Mouse (Mus musculus) layer of hippocampus, adult 18-20 months (tissue): ENCODE measurements at regions not wholly inside any gene's neighbourhood (a gene's known extent, or its start where the extent isn't known, plus 50 kb on each side); places are given as distances from the start of the nearest gene placed in this dataset.

Source experiments
- DNase-seq, 2 experiments: peaks; one replicate each; pipeline ENCODE4 v3.0.0; 2022; ENCODE audit warnings: low spot score in 2 of 2

DNA sequence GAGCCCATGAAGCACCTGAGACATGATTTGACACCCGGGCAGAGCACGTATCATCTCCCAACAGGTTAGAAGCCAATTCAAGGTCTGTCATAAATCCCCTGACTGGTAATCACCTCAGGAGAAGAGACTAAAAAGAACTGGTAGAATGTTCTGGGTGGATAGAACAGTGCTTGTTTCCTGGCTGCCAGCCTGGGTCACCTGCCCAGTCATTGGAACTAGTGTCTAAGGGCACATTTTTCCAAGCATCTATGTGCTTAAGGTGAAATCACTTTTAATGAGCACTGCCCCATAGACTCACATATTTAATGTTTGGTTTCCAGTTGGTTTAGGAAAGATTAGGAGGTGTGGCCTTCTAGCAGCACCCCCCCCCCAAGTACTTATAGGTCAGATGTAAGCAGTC lies 162.0 kb upstream of the Jun start:
- no peak for DNase-seq

- no peak for DNase-seq
Observed at GRCm38 (mm10) chr4:95215187-95215586, 163.2 kb upstream of the Jun start.

GRCm38 (mm10) chr4:95230461-95230860 lies 178.4 kb upstream of the Jun start:
- DNase-seq = no peak

- no peak for DNase-seq
Observed at GRCm38 (mm10) chr4:95233034-95233433, 181.0 kb upstream of the Jun start.

DNA sequence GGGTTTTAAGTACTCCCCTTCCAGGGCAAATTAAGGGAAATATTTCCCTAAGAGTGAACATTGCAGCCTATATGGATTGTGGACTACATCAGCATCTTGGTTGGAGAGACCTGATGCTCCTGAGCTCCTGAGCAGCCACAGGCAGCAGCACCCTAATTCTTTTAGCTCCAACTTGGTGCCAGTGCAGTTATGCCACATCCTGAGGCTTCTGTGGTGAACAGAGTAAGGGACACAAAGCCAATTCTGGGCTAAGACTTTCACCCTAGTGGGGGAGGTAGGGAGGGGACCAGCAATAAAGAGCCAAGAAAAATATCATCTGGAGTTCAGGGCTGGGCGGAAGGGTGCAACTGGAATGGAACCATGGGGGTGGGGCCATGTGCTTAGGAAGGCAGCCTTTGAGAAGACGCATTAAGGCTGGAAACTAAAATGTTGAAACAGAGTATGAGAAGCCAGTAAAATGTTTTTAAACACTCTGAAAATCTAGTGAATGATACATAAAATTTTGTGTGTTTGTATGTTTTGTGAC lies 182.1 kb upstream of the Jun start:
- no peak for DNase-seq

- no peak for DNase-seq
Observed at GRCm38 (mm10) chr4:95247977-95248376, 196.0 kb upstream of the Jun start.

DNA sequence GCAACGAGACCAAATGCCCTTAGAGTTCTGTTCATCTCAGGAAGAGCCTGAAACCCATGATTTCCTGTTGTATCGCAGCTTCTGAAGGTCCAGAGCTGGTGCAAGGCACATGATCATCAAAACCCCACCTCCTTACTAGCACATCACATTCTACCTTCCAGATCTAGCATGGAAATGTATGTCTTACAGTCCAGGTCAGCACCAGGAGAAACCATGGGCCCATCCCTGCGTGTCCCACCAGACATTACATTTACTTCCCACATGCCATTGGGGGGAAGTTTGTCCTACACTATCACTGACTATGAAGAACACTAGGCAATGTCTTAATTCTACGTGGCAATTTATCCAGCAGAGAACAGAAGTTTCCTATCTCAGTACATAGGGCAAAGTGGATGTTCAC lies 197.0 kb upstream of the Jun start:
- DNase-seq = no peak

- no peak for DNase-seq
Observed at GRCm38 (mm10) chr4:95250083-95250482, 198.1 kb upstream of the Jun start.

GRCm38 (mm10) chr4:95269766-95270165 lies 217.7 kb upstream of the Jun start:
- no peak for DNase-seq

- no peak for DNase-seq
Observed at GRCm38 (mm10) chr4:95270389-95270788, 218.4 kb upstream of the Jun start.

DNA sequence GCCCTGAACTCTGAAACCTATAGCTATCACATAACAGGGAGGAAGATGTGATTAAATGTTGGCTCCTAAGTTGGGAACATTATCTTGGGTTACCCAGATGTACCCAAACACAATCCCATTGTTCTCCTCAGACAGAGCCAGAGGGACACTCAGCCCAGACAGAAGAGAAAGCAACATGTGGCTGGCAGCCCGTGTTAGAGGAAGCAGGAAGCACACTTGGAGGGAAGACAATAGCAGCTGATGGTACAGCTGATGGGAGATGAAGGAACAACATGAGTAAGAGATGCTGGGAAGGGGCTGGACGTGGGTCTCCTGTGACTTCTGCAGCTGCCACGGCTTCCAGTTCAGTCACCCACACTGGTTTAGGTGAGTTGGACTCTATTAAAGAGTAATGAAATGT lies 224.2 kb upstream of the Jun start:
- DNase-seq = no peak

DNA sequence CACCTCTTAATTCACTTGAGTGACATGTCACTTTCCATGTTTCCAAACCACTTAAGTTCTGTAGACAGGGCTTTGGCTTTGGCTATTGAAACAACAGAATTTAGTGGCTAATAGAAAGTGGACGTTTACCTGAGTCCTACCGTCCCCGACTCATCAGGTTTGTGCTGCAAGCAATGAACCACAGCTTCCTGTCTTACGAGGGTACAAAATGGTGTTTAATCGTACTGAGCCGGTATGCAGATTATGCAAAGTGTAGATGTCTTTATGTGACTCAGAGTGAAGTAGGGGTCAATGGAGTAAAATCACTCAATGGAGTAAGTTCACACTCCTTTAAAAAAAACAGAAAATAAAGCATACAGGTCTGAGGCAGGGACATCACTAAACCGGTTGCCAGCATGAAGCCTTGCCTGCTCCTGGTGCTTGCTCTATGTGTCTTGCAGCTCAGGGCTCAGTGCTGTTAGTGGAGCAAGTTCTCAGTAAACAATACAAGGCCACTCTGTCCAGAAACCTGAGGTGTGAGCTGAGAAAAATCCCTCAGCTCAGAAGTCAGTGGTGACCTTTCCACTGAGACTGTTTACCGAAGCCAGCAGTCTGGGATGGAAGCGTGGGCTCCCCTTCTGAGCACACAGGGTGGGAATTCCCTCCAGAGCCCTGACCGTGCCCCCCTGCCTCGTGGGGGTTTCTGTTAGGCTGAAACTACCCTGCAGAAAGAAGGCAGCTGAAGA lies 226.1 kb upstream of the Jun start:
- no peak for DNase-seq

DNA sequence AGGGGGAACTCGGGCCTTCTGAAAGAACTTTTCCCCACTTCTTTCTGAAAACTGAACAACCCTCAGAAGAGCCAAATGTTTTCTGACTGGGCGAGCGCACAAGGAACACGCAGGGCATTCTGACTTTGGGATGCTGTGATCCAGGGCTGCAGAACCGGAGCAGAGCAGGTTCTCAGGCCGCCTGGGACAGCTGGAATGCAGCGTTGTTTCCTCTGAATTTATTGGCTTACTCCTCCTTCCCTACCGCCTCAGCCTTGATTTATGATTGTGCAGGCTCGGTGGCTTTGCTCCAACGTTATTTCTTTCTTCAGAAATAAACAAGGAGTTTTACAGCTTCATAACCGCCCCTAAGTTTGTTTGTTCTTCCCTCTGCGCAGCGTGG lies 226.7 kb upstream of the Jun start:
- no peak for DNase-seq

DNA sequence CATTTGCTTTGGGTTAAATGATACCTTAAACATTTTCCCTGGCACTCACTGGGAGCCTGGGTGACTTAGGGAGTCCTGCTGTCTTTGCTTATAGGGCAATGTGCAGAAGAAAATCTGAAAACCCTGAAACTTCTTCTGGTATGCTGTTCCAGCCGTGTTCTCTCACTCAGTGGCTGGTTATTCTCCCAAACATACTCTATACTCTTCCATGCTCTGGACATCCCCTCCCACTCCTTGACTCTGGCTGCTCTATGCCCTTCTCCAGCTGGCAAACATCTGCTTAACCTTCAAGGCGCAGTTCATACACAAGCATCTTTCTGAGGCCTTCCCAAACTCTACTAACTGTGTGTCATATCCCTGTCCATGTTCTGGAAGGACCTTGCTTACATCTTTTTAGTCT lies 227.2 kb upstream of the Jun start:
- no peak for DNase-seq

DNA sequence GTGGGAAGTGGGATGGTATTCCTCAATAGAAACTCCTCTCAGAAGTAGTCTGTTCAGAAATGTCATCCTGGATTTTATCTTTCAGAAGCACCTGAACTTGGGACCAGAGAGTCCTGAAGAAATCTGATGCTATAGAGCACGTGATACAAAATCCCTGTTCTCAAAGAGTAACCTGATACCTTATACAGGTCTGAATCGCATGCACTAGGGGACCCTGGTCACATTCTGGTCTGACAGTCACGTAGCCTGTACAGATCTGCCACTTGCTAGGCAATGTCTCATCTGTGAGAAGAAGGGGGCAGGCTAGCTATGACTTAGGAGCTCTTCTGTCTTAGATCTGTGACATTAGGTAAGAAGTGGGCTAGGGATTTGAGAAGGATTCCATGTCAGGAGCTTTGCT lies 230.1 kb upstream of the Jun start:
- DNase-seq = no peak

DNA sequence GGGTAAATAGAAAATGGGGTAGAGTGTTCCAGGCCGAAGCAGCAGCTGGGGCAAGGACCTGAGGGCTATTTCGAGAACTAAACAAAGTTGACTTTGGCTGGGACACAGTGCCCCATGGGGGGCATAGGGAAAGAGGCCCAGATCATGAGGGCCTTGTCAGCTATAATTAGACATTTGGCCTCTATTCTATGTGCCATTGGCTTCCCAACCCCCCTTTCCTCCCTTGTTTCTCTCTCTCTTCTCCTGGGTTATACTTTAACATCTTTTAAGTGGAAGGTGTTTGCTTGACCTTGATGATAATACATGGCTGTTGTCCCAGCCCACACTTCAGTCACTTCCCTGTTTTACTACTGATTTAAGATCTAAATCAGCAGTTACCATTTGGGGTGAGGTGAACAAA lies 231.8 kb upstream of the Jun start:
- no peak for DNase-seq

DNA sequence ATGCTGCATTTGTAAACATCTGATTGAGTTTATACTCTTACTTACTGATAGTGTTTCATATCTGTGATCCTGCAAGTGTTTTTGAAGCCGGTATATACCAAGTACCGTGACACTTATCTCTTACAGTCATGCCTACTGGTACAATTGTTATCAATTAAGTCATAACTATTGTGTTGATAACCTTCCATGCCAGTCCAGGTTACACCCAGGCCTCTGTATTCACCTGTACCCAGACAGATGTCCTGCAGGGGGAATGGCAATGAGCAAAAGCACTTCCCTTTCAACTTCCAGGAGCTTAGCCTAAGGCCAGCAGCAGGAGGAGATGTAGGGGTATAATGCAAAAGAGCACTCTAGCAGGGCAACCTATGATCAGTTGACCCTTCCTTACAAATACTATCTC lies 232.2 kb upstream of the Jun start:
- DNase-seq = no peak

- DNase-seq = no peak
Observed at GRCm38 (mm10) chr4:95284696-95285095, 232.7 kb upstream of the Jun start.

GRCm38 (mm10) chr4:95290321-95290720 lies 238.3 kb upstream of the Jun start:
- DNase-seq = no peak

DNA sequence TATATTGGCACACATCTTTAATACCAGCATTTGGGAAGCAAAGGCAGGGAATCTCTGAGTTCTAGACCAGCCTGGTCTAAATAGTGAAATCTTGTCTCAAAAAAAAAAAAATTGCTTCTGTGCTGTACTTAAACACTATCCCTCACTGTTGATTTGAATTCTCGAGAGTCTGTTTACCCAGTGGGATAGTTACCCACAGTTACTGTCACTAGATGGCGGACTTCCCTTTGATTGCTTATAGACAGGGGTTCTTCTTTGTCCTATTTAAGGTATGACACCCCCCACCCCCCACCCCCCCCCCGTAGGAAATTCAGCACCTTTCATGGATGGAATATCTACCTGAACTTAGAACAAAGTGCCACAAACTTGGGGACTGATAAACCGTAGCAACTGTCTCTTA lies 242.1 kb upstream of the Jun start:
- no peak for DNase-seq

DNA sequence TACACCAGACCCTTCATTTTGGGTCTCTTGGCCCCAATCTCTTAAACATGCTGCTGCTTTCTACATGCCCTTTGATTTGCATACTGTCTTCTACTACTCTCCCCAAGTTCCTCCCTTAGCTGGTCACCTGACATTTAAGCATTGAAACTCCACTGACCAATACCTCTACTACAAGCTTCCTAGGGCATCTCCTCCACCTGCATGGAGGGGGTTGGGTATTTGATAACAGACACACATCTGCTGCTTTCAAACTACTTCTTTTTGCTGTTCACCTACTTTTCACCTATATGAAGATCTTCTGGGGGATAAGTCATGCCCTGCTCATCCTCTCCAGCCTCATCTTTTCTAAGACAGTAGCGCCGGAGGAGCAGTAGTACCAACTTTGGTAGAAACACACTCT lies 249.9 kb upstream of the Jun start:
- DNase-seq = no peak

- no peak for DNase-seq
Observed at GRCm38 (mm10) chr4:95303337-95303736, 251.3 kb upstream of the Jun start.

- no peak for DNase-seq
Observed at GRCm38 (mm10) chr4:95304006-95304405, 252.0 kb upstream of the Jun start.

GRCm38 (mm10) chr4:95307134-95307533 lies 250.2 kb upstream of the Fggy start:
- no peak for DNase-seq
